Mouse (Mus musculus): ENCODE results near the gene 2900092C05Rik. TPM values are rescaled to one million over a fixed set of nuclear protein-coding genes. Genes with fewer than 3 reads are reported as not detected.

The 2900092C05Rik gene
- total RNA-seq (2021): not detected
- long read RNA-seq, experiment 1: 0 reads
- long read RNA-seq, experiment 2: 0 reads

GRCm38 (mm10) chr7:12512217-12512616, at the start of gene 2900092C05Rik:
TSS of gene 2900092C05Rik (plus strand) at chr7:12512517.
- no peak for DNase-seq (ENCODE audit: low spot score in 2 of 2)
- intact Hi-C loops (cut with DNase I): no loop called here

GRCm38 (mm10) chr7:12478158-12479008, 33.9 kb upstream of the 2900092C05Rik start, which contains the start of gene Zfp606:
TSS of gene Zfp606 (plus strand) at chr7:12478293.
- DNase-seq (ENCODE audit: low spot score in 2 of 2): peak; percentile 89 to 95
- intact Hi-C loops (cut with DNase I): loop anchor here (5.0 kb wide), 1 partner anchor 56 kb away; the partner anchor contains the start of gene Zfp551

- intact Hi-C loops (cut with DNase I): loop anchor here (5.0 kb wide), 1 partner anchor 57 kb away; the partner anchor contains the start of gene Zfp551
- DNase-seq (ENCODE audit: low spot score in 2 of 2): no peak
Observed at GRCm38 (mm10) chr7:12479009-12479346, 33.3 kb upstream of the 2900092C05Rik start.

- no peak for DNase-seq (ENCODE audit: low spot score in 2 of 2)
- intact Hi-C loops (cut with DNase I): loop anchor here (5.0 kb wide), 1 partner anchor 57 kb away; the partner anchor contains the start of gene Zfp551
Observed at GRCm38 (mm10) chr7:12479525-12479924, 32.8 kb upstream of the 2900092C05Rik start.

GRCm38 (mm10) chr7:12483771-12484170, 28.5 kb upstream of the 2900092C05Rik start:
- intact Hi-C loops (cut with DNase I): no loop called here
- DNase-seq (ENCODE audit: low spot score in 2 of 2): no peak

- peak in 1 of 2 experiments; percentile 17 for DNase-seq (ENCODE audit: low spot score in 2 of 2)
- intact Hi-C loops (cut with DNase I): loop anchor here (5.0 kb wide), 1 partner anchor 426 kb away; no protein-coding TSS in a partner anchor
Observed at GRCm38 (mm10) chr7:12485956-12486355, 26.4 kb upstream of the 2900092C05Rik start.

GRCm38 (mm10) chr7:12486691-12487090, 25.6 kb upstream of the 2900092C05Rik start:
- intact Hi-C loops (cut with DNase I): loop anchor here (5.0 kb wide), 1 partner anchor 426 kb away; no protein-coding TSS in a partner anchor
- no peak for DNase-seq (ENCODE audit: low spot score in 2 of 2)

GRCm38 (mm10) chr7:12510913-12511312, 1.4 kb upstream of the 2900092C05Rik start:
- intact Hi-C loops (cut with DNase I): no loop called here
- DNase-seq (ENCODE audit: low spot score in 2 of 2): no peak

Other genes with a start within 250 kb of the 2900092C05Rik start
- not detected for gene Vmn1r81, start 244.2 kb upstream of the 2900092C05Rik start, total RNA-seq (2021)
- gene Vmn1r82, start 212.1 kb upstream of the 2900092C05Rik start, total RNA-seq (2021): not detected
- gene Vmn1r83, start 183.0 kb upstream of the 2900092C05Rik start, total RNA-seq (2021): under 1 TPM in 1 of 2 experiments, not detected in 1; 0.11 TPM
- gene Vmn1r84, start 143.2 kb upstream of the 2900092C05Rik start, total RNA-seq (2021): not detected
- 1 to 10 TPM; 6.6 to 7.7 TPM for gene Zfp551, start 89.8 kb upstream of the 2900092C05Rik start, total RNA-seq (2021)
- 10 to 100 TPM; 12.4 to 13.0 TPM for gene Zfp606, start 34.2 kb upstream of the 2900092C05Rik start, total RNA-seq (2021)
- under 1 TPM; 0.02 to 0.04 TPM for gene Vmn2r53, start 96.3 kb downstream of the 2900092C05Rik start, total RNA-seq (2021)
- gene Vmn2r54, start 127.8 kb downstream of the 2900092C05Rik start, total RNA-seq (2021): not detected
- gene Vmn2r55, start 172.5 kb downstream of the 2900092C05Rik start, total RNA-seq (2021): not detected
- not detected for gene Vmn2r56, start 222.5 kb downstream of the 2900092C05Rik start, total RNA-seq (2021)

Measured in left cerebral cortex, postnatal 14 days (tissue).